Mouse (Mus musculus) embryo, embryonic 9.5 days (tissue): ENCODE results near the gene Gm28035.

Experiments
- DNase-seq: peaks from one replicate; pipeline ENCODE4 v3.0.0-alpha.2; 2017; ENCODE audit errors: extremely low spot score

Gm28035 gene

DNA sequence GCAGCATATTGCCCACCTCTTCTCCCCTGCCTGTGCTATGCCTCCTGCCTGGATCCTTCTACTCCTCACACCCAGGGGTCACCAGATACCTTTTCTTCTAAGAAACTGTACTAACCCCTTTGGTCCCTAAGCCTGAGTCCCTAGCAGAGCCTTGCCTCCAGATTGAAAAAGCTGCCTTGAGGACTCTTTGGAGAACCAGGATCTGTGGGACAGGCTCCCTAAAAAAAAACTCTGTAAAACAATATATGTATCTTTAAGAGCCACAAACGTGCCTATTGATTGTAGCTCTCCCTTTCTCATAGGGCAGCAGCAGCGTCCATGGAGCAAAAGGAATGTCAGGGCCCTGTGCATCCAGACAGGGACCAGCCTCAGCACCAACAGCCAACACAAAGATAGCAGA lies at the start of gene Gm28035:
Gene Gm28035 (plus strand): TSS at position 301 of the 400 bp plus-strand sequence.
- DNase-seq = no peak

GRCm38 (mm10) chr2:30191790-30192580 lies 48.4 kb upstream of the Gm28035 start:
- no peak for DNase-seq

- DNase-seq = no peak
Observed at GRCm38 (mm10) chr2:30194656-30195055, 45.7 kb upstream of the Gm28035 start.

DNA sequence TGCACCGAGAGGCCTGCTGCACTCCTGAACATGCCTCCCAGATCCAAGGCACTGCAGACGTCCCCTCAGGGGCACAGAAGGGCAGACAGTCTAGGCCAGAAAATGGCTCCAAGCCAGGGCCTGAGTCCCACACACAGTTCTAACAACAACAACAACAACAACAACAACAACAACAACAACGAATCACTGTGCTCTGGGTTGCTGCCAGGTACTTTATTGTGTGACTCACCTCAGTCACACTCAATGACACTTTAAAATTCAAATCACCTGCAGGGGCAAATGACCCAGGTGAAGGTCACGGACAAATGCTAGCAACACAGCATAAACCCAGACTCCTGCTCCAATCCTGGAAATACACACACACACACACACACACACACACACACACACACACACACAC lies 42.3 kb upstream of the Gm28035 start:
- no peak for DNase-seq

GRCm38 (mm10) chr2:30199984-30200383 lies 40.4 kb upstream of the Gm28035 start:
- DNase-seq = no peak

DNA sequence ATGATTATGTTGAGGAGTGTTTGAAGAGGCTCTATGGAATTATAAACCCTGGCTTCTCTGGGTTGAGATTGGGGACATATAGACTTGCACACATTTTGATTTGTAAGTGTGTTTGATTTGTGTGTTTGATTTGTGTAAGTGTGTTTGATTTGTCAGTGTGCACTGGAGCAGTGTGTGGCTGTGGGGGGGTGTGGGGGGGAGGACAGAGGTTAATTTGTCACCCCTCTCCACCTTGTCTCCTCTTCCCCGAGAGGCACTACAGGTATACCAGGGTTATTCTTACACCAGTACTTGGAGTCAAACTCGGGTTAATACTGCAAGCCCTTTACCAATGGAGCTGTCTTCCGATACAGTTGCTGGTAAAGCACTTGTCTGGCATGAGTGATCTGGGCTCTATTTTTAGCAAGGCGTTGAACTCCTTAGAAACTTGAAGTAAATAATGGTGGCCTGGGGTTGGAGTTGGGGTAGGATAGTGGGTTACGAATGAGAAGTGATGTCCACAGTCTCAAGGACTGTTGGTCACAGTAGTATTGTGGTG lies 39.9 kb upstream of the Gm28035 start:
- DNase-seq = no peak

DNA sequence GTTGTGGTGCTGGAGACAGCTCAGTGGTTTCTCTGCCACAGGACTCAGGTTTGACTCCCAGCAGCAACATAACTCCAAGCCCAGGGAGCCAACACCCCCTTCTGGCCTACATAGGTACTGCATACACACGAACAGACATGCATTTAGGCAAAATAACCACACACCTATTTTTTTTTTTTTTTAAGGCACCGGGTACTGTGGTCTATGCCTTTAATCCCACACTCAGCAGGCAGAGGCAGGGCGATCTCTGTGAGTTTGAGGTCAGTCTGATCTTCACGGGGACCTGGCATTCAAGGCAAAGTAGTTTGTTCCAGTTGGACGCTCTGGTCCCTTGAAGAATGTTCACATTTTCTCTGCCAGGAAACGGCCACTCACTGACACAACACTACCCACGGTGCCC lies 36.9 kb upstream of the Gm28035 start:
- DNase-seq = no peak

GRCm38 (mm10) chr2:30205255-30205628 lies 35.1 kb upstream of the Gm28035 start:
- DNase-seq = no peak

GRCm38 (mm10) chr2:30205629-30206357 lies 34.6 kb upstream of the Gm28035 start, which contains the start of gene Kyat1:
Gene Kyat1, minus strand, starts transcription at chr2:30205847.
- DNase-seq = peak; percentile 88

GRCm38 (mm10) chr2:30207401-30207800 lies 33.0 kb upstream of the Gm28035 start:
- no peak for DNase-seq

GRCm38 (mm10) chr2:30207886-30208285 lies 32.5 kb upstream of the Gm28035 start:
- no peak for DNase-seq

DNA sequence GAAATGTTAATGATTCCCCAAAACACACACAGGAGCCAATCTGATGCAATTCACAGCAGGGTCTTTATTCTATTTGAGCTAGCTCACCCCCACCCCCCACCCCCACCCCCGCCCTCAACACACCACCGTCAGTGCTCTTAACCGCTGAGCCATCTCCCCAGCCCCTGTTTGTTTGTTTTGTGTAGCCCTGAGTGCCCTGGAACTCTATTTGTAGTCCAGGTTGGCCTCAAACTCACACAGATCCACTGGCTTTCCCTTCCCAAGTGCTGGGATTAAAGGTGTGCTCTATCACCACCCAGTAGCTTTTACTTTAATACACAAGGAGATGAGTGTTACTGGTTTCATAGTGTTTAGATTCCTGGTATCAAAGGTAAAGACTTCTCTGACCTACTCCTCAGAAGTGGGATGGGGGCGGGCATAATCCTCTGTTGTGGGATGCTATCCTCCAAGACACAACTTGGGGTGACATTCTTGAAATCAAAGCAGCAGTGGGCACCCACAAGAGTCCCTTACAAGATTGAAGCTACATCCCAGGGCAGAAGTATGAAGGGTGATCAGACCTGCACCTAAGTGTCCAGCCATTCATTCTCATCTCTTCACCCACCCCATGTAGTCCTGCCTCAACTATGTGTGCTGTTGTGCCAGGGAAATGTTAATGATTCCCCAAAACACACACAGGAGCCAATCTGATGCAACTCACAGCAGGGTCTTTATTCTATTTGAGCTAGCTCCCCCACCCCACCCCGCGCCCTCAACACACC lies 28.8 kb upstream of the Gm28035 start:
- DNase-seq = no peak

DNA sequence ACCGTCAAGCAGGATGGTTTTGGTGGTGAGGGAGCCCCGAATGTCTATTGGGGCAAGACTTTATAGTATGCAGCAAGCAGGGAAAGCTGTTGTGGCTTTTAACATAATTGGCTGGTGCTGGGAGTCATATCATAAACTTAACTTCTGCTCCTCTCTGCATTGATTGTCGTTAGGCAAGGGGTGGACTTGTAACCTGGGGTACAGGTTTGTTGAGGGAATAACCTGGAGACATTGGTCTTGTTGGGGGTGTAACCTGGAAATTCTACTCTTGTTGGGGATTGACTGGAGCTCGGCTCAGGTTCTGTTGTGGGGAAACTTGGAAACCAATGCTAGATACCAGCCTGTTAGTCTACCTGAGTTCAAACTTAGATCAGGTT lies 28.2 kb upstream of the Gm28035 start:
- DNase-seq = no peak

GRCm38 (mm10) chr2:30212951-30213350 lies 27.4 kb upstream of the Gm28035 start:
- no peak for DNase-seq

- DNase-seq = no peak
Observed at GRCm38 (mm10) chr2:30214745-30215144, 25.6 kb upstream of the Gm28035 start.

- no peak for DNase-seq
Observed at GRCm38 (mm10) chr2:30215493-30215892, 24.9 kb upstream of the Gm28035 start.

DNA sequence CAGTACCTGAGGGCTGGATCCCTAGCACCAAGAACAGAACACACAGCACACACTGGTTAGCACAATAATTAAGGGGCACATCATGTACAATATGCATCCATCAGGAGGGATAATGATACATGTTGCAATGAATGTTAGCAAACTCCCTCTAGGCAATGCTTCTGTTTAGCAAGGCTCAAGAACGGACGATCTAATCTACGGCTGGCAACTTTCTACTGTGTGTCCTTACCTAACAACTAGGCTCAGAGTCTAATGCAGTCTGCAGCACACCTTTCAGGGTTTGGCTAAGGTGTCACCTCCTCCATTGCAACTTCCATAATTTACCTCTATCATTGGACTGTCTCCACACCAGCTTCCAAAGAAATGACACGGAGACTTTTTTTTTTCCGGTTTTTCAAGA lies 24.1 kb upstream of the Gm28035 start:
- no peak for DNase-seq

- no peak for DNase-seq
Observed at GRCm38 (mm10) chr2:30235593-30235992, 4.8 kb upstream of the Gm28035 start.

DNA sequence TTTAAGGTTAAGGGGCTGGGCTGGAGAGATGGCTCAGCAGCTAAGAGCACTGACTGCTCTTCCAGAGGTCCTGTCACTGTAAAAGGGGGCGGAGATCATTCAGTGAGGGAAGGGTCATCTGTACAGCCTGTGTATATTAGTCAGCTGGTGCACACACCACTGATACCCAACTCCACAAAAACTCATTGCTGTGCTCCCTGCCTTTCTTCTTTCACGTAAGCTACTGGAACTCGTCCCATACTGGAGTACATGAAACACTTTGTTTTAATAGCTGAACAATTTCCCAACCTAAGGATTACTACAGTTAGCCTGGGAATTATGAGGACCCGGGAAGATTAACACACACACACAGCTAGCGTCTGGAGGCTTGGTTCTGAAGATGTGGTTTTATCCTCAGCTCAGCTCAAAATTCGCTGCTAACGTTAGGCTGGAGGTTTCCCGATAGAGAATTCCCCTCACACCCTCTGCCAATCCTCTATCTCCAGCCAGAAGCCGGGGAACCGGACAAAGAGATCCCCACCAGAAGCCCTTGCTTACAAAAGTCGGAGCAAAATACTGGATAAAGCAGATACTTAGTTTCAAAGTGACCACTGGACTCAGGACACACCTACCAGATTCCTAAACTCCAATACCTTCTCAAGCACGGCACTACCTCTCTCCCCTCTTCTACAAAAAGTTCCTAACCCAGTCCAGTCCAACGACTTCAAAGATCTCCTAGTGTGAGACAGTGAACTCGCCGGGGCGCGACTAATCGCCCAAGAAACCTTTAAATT lies 3.8 kb upstream of the Gm28035 start:
- DNase-seq = no peak

- DNase-seq = peak; percentile 100
Observed at GRCm38 (mm10) chr2:30237199-30237880, 3.0 kb upstream of the Gm28035 start, which contains the start of gene Lrrc8a. Gene Lrrc8a, plus strand, starts transcription at chr2:30237715.

DNA sequence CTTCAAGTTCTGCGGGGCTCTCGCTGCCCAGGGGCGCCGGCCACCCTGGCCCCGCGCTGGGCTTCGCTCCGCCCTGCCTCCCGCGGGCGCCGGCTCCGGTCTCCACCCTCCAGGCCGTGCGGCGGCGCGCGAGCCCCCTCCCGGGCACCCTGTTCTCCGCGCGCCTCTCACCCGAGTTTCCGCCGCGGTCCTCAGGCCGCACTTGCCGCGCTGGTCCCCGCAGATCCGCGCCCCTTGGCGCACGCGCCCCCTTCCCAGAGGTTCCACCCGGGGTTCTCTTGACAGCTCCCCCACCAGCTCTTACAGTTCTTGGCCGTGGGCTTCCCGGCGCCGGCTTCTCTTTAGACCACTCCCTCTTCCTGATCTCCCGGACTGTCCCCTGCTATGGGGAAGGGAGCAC lies 2.5 kb upstream of the Gm28035 start:
- DNase-seq = no peak
